Mouse (Mus musculus) small intestine, adult 2 months (tissue): ENCODE results near the gene Ccdc160. TPM values are rescaled to one million over a fixed set of nuclear protein-coding genes. Genes with fewer than 3 reads are reported as not detected.

Source experiments
- H3K27ac ChIP-seq: fragments of 200-500 bp; 2 replicates; pipeline ENCODE4 v1.5.1; 2012; ENCODE audit warnings: low read depth, low read length, control low read depth, inconsistent platforms; ENCODE audit not compliant: insufficient read depth
- H3K27me3 ChIP-seq: fragments of 200-500 bp; 2 replicates; pipeline ENCODE4 v1.6.1; 2012; ENCODE audit warnings: mild to moderate bottlenecking, moderate library complexity, low read length, inconsistent platforms; ENCODE audit not compliant: control insufficient read depth, insufficient read depth
- H3K36me3 ChIP-seq: fragments of 200-500 bp; 2 replicates; pipeline ENCODE4 v1.6.1; 2012; ENCODE audit warnings: mild to moderate bottlenecking, low read length, control low read depth, inconsistent platforms; ENCODE audit not compliant: control insufficient read depth, insufficient read depth
- H3K4me1 ChIP-seq: fragments of 200-500 bp; 2 replicates; pipeline ENCODE4 v1.6.1; 2012; ENCODE audit warnings: low read length, inconsistent platforms, mixed read lengths; ENCODE audit not compliant: control insufficient read depth, insufficient read depth, insufficient read length
- H3K4me3 ChIP-seq: fragments of 200-500 bp; 2 replicates; pipeline ENCODE4 v1.5.1; 2012; ENCODE audit warnings: low read depth, mild to moderate bottlenecking, control low read depth, inconsistent platforms, low read length, moderate library complexity
- CTCF ChIP-seq: fragments of 200-500 bp; IDR thresholded peaks from 2 replicates; pipeline ENCODE4 v1.5.1; 2012; ENCODE audit warnings: low read depth, mild to moderate bottlenecking, control low read depth, inconsistent platforms, low read length, moderate library complexity, mixed read lengths; ENCODE audit not compliant: insufficient replicate concordance, insufficient read length; ENCODE audit errors: extremely low read depth
- POLR2A ChIP-seq: fragments of 200-500 bp; IDR thresholded peaks from 2 replicates; pipeline ENCODE4 v1.6.1; 2012; ENCODE audit warnings: low read depth, mild to moderate bottlenecking, control low read depth, inconsistent platforms, low read length, moderate library complexity
- WGBS: fragments of 180-500 bp; shearing (Covaris S2); methylation state at CpG from one replicate; pipeline ENCODE4 v1.1.7; 2018; 5-methylcytosine and 5-hydroxymethylcytosine counted together
- polyA plus RNA-seq: library from polyadenylated mRNA; depleted of rRNA; stranded (reverse); fragments of >200 nt; gene quantifications from 2 replicates; pipeline ENCODE4 v1.2.3, GENCODE M21; 2012; rRNA removed

The Ccdc160 gene
- polyA plus RNA-seq, 1 experiment, result not detected

- Histone ChIP-seq H3K4me3 (no peak overlapping the region), H3K36me3 (no peaks in the 10 kb centered on the region), H3K4me1 (0 out of 2 replicates have a peak, but pooled peaks cover 2% of the 10 kb centered on the region), H3K27me3 (no peaks in the 10 kb centered on the region), H3K27ac (no peak overlapping the region)
- 60% methylated on average over 10 of the region's 10 CpGs for WGBS
- TF ChIP-seq CTCF (no peak), POLR2A (no peak)
Measured at GRCm38 (mm10) chrX:52791944-52792719, 1.1 kb downstream of the Ccdc160 start.

GRCm38 (mm10) chrX:52792861-52793260, 1.9 kb downstream of the Ccdc160 start:
- Histone ChIP-seq H3K36me3 (no peaks in the 10 kb centered on the region), H3K4me1 (0 out of 2 replicates have a peak, but pooled peaks cover 2% of the 10 kb centered on the region), H3K27me3 (no peaks in the 10 kb centered on the region), H3K27ac (no peak overlapping the region), H3K4me3 (no peak overlapping the region)
- TF ChIP-seq POLR2A (no peak), CTCF (no peak)
- WGBS, result 38% methylated on average over 6 of the region's 6 CpGs

DNA sequence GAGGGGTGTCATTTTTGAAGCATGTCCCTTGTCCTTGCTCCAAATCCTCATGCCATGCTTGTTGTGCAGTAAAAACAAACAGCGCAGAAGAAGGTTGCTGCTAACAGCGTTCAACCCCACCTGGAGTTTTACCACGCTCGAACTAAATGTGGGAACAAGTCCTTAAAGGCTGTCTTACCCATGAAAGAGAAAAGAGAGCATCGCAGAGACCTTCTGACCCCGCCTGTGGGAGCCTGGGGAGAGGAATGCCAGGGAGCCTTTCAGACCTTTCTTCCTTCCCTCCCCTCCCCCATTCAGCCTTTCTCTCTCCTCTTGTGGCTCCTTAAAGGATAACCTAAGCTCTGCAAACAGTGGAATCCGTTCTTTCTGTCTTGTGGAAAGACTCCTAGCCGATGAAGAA, 4.8 kb downstream of the Ccdc160 start:
- 47% methylated on average over 8 of the region's 8 CpGs for WGBS
- Histone ChIP-seq H3K27ac (no peak overlapping the region), H3K27me3 (no peaks in the 10 kb centered on the region), H3K36me3 (no peaks in the 10 kb centered on the region), H3K4me3 (no peak overlapping the region), H3K4me1 (0 out of 2 replicates have a peak, but pooled peaks cover 1% of the 10 kb centered on the region)
- TF ChIP-seq CTCF, result no peak

DNA sequence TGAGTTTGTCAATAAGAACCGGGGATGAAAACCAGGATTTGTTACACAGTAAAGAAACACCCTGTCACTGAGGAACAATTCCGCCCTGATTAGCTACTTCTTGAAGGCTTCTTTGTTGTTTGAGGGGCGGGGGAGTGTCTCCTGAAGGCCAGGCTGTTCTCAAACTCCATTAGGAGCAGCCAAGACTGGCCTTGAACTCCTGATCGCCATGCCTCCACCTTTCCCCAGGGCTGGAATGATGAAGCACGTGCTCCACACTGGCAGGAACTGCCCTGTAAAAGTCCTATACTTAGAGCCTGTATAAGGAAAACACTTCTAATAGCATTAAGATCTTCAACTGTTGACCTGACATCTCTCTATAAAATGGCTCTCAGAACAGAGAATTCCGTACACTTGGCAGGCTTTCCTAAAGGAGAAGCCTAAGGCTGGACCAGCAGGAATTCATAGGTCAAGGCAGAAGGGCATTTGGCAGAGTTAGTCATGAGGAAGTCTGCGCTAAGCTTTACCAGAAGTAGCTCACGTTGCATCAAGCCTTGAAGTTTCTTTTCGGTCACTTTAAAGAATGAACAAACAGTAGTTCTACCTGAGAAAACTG, 6.1 kb downstream of the Ccdc160 start:
- TF ChIP-seq POLR2A, result no peak
- TF ChIP-seq CTCF, result no peak
- Histone ChIP-seq H3K27ac (no peak overlapping the region), H3K4me1 (no peaks in the 10 kb centered on the region), H3K4me3 (no peak overlapping the region), H3K27me3 (no peaks in the 10 kb centered on the region), H3K36me3 (no peaks in the 10 kb centered on the region)
- WGBS, result 43% methylated on average over 9 of the region's 9 CpGs

DNA sequence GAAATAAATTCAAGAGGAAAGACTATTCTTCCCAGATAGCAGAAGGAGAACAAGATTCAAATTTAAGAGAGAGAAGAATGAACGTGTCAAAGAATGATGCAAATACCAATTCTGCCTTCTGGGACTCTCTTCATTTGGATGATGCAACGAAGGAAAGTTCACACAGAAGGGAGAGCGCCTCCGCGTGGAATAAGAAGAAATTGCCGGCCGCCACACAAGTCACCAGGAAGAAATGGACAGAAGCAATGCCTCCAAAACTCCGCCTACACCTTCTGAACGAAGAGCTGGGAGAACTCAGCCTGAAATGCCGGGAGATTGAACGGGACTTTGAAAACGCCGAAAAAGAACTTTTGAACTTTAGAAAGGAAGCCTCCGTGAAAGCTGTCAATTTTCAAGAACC, 7.3 kb downstream of the Ccdc160 start:
- no peaks in the 10 kb centered on the region for H3K27me3 ChIP-seq
- H3K4me1 ChIP-seq, result no peaks in the 10 kb centered on the region
- no peak overlapping the region for H3K4me3 ChIP-seq
- no peaks in the 10 kb centered on the region for H3K36me3 ChIP-seq
- 80% methylated on average over 14 of the region's 14 CpGs for WGBS
- TF ChIP-seq CTCF (no peak), POLR2A (no peak)
- H3K27ac ChIP-seq, result no peak overlapping the region

- no peak overlapping the region for H3K27ac ChIP-seq
- no peaks in the 10 kb centered on the region for H3K36me3 ChIP-seq
- no peak overlapping the region for H3K4me3 ChIP-seq
- H3K27me3 ChIP-seq, result no peaks in the 10 kb centered on the region
- WGBS, result 28% methylated on average over 6 of the region's 6 CpGs
- no peaks in the 10 kb centered on the region for H3K4me1 ChIP-seq
- TF ChIP-seq CTCF (peak; percentile 32; the same call in 1 of the 2 replicates), POLR2A (no peak)
Measured at GRCm38 (mm10) chrX:52799566-52799965, 8.6 kb downstream of the Ccdc160 start.

- Histone ChIP-seq H3K27me3 (no peaks in the 10 kb centered on the region), H3K36me3 (no peaks in the 10 kb centered on the region), H3K4me1 (no peaks in the 10 kb centered on the region), H3K27ac (no peak overlapping the region), H3K4me3 (no peak overlapping the region)
- 24% methylated on average over 3 of the region's 3 CpGs for WGBS
- no peak for TF ChIP-seq CTCF
- no peak for TF ChIP-seq POLR2A
Measured at GRCm38 (mm10) chrX:52819338-52819737, 28.3 kb downstream of the Ccdc160 start.

Other genes with a start within 250 kb of the Ccdc160 start
- 1.6 and 2.9 TPM in 2 replicates for gene Gpc3, start 177.2 kb upstream of the Ccdc160 start, polyA plus RNA-seq
- gene Phf6, start 121.1 kb downstream of the Ccdc160 start, polyA plus RNA-seq, result 0.13 and 0.16 TPM in 2 replicates
- 1.0 and 2.4 TPM in 2 replicates for gene Hprt, start 196.9 kb downstream of the Ccdc160 start, polyA plus RNA-seq